Mouse (Mus musculus) activated CD4-positive, CD25-positive, alpha-beta regulatory T cell, adult 4 months (primary cell): ENCODE results near the gene Tectb. TPM values are rescaled to one million over a fixed set of nuclear protein-coding genes. Genes with fewer than 3 reads are reported as not detected.
A peak's percentile ranks its signal among the peaks of the same experiment; 100 is the strongest.
"Not testable (repeated sequence)": the region's sequence is repeated elsewhere in the genome, so short reads cannot be mapped to it uniquely, and the experiment has no call there.

Experiments
- ATAC-seq: one replicate; pipeline ENCODE4 v1.8.0; 2017
- polyA plus RNA-seq, 2 experiments: library from polyadenylated mRNA; unstranded; fragments of 100-300 nt; shearing (Covaris generic); gene quantifications; one replicate each; pipeline ENCODE4 v1.2.1; 2017

The Tectb gene
- polyA plus RNA-seq, 2 experiments from 2014 or later = not detected

DNA sequence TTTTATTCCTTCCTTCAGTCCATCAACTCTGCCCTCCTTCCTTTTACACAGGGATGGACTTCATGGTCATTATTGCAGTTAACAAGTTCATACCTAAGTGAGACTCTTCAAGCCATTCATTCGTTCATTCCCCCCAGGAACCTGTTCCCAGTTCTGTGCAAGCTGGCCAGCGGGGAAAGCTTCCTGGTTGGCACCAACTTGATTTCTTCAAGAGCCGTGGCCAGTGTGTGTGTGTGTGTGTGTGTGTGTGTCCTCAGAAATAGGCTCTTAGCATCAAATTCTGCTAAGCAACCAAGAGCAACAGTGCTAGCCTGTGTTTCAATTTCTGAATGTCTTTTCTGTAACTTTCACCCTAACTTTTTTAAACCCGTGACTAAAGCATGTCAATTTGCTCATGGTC lies 14.6 kb upstream of the Tectb start:
- no peak for ATAC-seq

DNA sequence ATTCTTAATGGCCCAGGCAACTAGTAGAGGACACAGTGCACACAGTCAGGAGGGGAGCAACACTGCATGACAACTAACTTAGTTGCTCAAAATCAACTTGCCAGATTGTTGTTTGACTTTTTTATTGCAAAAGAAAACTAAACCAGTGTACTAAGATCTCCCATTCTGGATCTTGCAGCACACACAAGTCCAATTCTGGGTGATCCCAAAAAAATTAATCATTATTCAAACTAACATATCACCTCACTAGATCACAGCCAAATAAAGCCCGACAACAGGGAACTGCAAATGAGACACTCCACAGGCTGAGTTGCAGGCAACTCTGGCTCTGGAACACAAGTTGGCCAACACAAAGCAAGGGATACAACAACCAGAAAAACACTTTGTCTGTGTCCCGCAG lies 13.8 kb upstream of the Tectb start:
- ATAC-seq = no peak

DNA sequence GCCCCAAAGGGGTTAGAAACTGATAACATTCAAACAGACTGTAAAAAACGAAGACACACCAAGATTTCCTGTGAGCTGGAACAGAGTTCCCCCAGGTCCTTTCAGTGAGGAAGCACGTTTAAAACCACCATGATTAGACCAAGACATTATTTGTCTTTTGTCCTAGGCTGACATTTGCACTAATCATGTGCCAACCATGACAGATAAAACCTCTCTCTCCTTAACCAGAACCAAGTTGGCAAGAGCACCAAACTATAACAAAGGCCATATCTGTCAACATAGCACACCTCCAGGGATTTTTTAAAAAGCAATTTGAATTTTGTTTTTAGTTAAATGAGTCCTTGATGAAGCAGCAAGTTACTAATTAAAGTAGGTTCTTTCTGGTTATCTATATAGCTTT lies 12.8 kb upstream of the Tectb start:
- ATAC-seq = no peak

DNA sequence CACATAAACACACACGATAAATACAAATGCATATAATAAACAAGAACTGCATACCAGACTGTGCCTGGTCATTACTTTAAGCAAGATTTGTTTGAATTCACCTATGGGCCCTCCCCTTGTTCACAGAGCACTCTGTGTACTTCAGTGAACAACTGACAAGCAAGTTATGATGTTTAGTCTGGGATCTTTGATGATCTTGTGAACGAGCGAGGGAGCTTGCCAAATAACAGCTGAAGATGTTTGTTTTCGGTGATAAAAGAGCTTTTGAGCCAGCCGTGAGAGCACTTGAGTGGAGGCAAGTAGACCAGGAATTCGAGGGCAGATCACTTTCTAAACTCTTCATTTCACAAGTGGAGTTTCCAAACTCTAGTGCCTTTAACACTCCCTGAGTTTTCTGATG lies 12.2 kb upstream of the Tectb start:
- no peak for ATAC-seq

DNA sequence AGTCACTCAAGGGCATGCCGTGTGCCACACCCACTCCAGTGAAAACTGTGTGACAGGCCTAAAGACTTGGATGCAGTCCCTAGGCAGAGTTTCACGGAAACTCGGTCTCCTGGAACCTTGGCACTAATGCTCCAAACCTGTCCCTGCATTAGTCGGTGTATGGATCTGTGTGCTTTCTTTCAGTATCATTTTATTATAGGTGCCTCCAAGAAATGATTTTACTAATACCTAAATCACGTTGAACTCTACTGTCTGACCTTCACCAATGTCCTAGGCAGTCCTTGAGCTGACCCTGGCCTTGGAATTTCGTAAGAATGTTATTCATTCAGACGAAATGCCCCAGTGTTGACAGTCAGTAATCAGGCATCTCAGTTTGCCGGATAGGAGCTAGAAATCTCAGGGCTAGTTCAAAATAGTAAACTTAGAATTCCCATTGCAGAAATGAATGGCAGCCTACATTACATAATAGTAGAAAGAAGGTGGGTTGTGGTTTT lies 11.2 kb upstream of the Tectb start:
- not testable (repeated sequence) for ATAC-seq

DNA sequence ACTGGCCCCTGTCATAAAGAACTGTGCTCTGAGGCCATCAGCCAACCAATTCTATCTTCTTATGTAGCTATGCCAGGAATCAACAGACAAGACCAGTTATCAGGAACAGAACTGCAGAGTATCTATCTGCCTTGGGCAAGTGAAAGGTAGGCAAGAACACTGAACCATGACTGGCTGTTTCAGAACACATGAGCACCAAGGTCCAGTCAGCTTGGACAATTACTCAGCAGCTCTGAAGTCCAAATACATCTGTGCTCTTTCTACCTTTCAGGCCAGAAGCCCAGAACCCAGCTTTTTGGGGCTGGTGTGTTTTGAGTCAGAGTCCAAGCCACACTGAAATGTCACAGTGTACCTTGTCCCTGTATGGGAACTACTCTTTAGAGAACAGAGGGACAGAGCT lies 10.1 kb upstream of the Tectb start:
- no peak for ATAC-seq

DNA sequence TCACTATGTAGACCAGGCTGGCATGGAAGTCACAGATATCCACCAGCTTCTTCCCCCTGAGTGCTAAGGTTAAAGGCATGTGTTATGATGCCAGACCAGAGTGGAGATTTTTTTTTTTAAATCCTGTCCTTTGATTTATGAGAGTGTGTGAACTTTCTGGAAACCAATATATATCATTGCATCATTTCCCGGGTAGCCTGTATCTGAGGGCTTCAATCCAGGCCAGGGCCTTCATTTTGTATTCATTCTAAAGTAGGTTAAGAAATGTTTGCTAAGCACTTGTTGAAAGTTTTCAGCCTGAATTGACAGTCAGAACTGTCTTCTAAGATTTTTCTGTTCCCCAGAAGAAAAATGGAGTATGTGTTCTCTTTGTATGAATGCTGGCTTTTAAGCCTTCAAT lies 8.9 kb upstream of the Tectb start:
- ATAC-seq = no peak

DNA sequence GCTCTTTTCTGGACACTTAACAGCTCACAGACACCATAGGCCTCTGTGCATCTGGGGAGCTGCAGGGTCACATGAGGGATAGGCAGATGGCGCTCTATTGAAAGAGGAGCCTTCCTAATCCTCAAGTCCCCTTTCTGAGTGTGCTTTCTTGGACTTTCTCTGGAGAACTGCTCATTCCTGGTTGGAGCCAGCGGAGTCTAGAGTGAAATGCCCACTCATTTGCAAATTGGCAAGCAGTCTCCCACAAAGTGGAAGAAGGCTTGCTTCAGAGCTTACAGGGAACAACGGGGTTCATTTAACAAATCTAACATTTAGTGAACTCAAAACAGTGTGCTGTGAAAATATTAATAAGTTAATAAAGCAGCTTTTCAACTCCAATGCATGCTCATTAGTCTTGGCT lies 3.4 kb upstream of the Tectb start:
- no peak for ATAC-seq

DNA sequence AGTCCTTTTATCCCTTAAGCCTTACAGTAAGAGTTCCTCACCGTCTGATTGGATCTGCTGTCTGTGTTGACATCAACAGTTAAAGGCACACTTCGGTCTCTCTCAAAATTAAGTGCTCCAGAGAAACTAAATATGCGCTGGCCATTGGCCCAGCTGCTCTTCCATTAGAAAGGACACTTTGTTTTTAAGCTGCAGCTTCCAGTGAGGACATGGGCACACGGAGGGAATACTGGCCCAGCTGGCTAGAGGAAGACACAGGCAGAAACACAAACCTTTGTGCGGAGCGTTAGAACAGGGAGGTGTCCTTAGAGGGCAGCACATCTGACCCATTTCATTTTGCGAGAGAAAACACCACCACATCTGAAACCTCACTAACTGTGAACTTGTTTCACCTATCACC lies 3.9 kb downstream of the Tectb start:
- no peak for ATAC-seq

DNA sequence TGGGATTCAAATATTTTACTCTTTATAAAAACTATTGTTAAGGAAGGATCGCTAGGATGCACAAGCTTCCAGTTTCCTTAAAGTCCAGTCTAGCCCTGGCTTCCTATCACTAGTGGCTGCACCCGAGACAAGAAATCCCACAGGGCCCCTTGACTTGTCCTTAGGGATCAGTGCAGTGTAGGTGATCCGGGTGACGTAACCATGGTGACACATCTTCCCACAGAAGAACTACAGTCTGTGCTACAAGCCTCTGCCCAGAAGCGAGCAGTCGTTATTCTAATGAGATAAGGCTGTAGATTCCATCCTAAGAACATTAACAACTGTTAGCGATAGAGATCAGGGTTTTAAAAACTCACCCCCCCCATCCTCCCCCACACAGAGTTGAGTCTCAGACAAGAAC lies 4.5 kb downstream of the Tectb start:
- no peak for ATAC-seq

DNA sequence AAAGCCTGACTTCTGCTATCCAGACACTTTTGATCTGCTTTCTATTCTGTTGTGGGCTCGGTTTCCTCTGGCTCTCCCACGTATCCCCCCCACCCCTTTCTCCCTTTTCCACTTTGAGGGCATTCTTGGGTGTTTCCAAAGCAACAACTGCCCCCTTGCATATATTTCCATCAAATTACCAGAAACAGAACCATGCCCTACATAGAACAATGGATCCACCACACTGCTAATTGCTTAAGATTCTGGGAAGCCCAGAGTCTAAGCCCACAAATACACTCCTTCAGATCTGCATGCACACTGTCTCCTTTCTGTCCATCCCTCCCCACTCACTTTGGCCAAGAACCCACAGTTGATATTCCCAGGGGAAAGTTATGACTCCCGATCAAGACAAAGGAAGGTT lies 5.1 kb downstream of the Tectb start:
- ATAC-seq = no peak

DNA sequence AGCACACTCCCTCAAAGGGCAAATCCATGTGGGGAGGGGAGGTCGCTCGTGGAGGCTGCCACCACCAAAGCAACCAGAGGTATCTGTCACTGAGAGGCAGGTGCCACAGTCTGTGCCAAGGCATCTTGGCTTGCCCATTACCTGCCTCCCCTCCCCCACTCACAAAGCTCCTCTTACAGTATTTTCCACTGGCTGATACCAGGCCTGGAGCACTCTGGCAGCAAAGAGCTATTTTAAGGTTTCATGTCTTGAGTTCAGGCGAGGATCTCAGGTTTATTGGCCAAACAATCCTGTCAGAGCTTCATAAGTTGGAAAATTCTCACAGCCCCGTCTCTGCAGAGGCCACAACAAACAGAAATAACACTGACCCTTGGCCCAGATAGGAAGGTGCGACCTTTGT lies 9.5 kb downstream of the Tectb start:
- ATAC-seq = no peak

DNA sequence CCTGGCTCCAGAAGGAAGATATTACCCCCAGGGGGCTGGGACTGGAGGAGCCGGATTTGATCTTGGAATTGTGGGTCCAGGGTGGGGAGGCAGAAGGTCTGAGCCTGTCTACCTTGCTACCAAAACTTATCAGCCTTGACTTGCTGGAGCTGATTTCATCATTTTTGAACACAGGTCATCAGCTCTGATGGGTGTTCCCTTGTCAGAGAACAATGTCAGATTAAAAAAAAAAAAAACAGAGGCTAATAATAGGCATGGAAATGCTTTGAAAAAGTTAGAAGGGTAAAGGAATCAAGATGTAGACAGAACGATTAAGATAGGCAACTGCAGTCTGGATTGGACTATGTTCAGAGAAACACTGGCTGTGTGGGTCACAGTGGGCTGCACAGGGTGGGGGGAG lies 11.1 kb downstream of the Tectb start:
- ATAC-seq = no peak

DNA sequence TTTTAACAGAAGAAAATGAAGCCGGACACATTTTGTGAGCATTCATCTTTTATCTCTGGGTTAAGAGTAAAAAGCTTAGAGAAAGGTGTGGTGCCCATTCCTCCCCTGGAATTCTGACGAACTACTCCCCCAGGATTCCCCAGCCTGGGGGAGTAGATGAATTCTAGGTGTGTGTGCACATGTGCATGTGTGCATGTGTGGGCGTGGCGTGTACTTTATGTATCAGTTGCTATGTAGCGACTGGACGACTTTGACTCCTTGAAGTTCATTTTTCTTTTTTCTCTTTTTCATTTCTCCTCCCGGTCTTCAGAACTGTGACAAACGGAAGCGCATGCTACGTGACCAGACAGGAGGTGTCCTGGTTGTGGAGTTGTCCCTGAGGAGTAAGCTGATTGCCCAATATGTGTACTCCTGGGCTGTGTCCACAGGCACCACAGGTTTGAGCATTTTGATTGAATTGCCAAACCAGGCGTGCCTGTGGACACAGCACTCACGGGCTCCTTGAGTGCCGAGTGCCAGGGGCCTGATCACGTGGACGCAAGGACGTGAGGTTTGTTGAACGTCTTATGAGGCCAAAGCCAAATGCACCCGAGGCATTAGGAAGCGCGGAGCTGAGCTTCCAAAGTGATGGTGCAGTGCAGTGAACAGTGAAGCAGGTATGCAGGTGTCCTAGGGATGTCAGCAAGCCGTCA lies 11.9 kb downstream of the Tectb start:
- ATAC-seq = no peak

DNA sequence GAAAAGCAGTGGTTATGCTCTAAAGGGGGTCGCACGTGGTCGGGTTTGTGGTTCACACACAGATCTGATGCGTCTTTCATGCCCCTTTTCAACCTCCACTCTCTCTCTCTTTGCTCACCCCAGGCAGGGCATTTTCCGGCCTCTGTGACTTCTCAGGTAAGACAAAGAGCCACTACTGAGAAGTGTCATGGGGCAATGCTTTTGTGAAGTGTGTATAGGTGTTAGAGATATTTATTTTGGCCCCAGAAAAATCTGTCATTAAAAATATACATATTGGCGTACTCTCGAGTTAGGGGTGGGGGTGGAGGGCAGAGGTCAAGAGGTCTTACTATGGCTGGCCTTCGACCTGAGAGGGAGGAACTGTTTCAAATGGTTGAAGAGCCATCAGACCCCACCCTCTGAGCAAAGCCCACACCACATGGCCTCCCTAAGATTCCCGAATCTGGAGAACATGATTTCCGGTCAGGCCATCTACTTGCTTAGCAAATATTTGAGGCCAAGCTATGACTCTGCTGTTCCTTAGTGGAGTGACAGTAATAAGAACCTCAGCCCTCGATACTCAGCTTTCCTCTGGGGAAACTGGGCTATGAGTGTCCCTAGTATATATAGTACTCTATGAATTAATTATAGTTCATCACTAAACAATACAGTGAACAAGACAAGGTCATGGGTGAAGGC lies 13.3 kb downstream of the Tectb start:
- ATAC-seq = no peak

DNA sequence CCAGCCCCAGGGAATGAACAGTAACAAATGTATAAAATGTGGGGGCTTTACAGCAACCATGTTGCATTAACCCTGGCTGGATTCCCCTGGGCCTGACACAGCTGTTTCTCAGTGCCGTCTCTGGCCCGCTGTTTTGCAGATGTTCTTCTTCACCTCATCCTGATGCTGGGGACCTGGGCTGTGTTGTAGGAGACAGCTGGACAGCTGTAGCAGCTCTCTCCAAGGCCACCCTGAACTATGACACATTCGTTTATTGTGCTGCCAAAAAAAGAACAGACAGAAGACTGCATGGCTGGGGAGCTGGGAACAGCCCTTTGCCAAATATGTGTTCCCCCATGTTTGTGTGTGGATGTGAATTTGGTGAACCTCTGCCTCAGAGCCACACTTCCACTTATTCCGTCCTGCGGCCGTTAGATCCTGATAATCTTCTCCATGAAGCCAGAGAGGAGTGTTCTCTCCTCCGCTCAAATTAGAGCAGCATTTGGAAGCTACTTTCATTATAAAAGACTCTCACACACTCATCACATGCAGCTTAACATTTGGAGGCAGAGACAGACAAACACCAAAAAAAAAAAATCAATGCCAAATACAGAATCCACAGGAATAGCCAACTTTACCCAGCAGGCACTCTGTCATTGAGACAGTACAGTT lies 14.1 kb downstream of the Tectb start:
- no peak for ATAC-seq

DNA sequence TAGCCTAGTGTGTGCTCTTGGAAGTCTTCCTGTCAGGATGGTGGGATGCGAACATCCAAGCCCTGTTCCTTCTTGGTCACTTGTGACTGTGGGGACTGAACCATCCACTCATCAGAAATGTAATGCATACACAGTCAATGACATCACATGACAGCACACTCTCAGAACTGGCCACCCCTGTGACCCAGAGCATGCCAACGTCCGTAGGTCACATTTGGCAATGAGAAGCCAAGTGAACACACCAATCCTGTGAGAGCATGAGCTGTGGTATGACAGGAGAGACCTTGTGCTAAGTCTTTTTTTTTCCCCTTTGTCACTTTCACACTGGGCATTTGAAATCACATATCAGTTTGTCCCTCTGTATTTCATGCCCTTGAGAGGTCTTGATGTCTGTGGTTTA lies 15.0 kb downstream of the Tectb start:
- no peak for ATAC-seq

DNA sequence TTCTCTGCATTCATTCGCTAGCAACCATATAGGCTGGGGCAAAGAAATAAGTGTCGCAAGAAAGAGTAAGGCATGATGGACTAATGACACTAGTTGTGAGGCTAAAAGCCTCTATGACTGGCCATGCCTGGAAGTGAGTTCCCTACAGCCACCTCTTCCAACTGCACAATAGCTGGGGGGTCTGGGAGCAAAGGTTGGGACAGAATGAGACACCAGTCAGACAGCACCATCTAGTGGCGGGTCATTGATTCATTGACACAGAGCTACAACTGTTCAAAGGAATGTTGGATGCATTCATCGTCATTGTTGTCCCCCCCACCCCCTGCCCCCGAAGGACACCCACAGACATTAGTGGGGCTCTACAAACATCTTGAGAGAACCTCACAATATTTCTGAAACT lies 17.8 kb downstream of the Tectb start:
- no peak for ATAC-seq

DNA sequence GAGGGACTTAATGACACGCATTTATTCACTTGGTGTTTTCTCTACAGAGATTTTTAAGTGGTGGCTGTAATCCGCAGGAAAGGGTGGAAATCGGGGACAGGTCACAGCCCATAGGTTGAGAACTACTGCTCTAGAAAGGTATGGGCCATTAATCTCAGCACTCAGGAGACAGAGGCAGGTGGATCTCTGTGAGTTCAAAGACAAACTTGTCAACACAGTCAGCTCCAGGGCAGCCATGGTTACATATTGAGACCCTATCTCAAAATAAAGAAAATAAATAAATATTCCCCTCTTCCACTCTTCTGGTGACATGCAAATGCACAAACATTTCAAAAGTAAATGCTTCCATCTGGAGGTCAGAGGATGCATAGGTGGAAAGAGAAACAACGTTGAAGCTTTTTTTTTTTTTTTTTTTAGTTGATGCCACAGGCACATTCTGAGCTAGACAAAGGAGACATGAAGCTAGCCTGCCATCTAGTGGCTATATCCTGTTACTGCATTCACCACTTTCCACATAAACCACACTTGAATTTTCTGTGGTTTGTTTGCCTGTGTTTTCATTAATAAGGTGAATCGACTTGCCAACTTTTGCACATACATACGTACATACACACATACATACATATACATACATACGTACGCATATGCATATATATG lies 26.1 kb downstream of the Tectb start:
- peak; percentile 59 for ATAC-seq

DNA sequence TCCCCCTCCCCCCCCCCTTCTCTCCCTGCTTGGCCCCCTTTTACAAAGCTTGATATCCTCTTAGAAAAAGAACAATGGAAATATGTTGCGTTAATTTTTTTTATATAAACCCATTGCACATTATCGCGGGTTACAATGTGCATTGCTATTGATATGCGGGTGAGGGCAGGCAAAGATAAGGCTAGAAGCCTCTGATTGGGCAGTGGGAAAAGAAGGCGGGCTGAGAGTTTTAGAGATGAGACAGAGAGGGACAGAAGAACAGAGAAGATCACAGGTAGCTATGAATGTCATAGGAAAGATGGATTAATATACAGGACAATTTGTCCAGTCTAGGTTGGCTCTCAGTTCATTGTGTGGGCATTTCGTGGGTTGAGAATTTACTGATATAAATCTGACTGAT lies 26.7 kb downstream of the Tectb start:
- no peak for ATAC-seq

DNA sequence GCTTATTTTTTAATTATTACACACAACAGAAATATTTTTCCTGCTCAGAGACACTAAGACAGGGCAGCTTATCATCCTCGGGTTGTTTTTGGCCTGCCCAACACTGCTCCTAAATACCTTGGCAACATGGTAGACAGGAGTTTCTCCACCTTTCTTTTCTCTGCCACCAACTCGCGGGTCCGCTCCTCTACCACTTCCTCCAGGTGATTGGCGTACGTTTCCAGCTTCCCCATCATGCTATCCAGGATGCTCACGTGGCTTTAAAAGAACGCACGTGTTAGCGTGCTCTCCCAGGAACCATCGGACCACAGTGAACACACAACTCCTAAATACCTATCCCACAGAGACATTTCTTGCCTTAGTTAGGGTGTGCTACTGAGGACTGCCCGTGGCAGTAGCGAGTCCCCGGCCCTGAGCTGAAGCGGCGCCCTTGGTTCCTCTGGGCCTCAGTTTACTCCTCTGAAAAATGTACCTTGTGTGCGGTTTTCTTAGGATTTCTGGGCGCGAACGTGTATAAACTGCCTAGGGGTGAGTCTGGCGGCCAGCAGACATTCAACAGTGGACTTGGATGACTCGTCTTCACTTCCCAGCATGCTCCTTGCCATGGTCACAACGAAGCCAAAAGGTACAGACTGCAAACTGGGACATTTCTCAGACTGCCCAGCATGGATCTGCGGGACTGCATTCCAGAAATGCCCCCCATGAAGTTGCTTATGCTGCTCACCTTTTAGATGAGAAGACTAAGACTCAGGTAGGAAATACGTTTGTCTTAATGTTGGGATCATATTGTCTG lies 27.4 kb downstream of the Tectb start:
- ATAC-seq = no peak

DNA sequence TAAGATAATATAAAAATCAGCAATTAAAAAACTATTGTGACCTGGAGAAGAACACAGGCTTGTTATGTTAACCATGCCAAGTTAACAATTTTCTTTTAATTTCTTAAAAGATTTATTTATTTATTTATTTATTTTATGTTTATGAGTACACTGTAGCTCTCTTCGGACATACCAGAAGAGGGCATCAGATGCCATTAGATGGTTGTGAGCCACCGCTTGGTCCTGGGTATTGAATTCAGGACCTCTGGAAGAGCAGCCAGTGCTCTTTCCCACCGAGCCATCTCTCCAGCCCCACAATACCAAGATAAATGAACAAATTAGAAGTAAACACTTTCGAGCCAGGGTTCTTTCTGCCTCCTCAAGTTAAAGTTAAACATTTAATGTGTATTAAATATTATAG lies 28.1 kb downstream of the Tectb start:
- ATAC-seq = no peak

DNA sequence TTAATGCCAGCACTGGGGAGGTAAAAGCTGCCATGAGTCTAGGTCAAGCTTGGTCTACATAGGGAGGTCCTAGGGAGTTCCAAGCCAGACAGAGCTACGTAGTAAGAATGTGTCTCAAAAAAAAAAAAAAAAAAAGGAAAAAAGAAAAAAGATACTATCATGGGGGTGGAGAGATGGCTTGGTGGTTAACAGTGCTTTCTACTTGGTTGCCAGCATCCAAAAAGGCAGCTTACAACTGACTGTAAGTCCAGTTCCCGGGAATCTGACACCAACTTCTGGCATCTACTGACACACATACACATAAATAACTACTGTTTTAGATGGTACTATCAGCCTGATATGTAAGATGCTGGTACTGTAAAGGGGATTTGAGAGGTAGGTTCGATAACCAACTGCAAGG lies 28.6 kb downstream of the Tectb start:
- ATAC-seq = no peak
